In the genomic region with DNA sequence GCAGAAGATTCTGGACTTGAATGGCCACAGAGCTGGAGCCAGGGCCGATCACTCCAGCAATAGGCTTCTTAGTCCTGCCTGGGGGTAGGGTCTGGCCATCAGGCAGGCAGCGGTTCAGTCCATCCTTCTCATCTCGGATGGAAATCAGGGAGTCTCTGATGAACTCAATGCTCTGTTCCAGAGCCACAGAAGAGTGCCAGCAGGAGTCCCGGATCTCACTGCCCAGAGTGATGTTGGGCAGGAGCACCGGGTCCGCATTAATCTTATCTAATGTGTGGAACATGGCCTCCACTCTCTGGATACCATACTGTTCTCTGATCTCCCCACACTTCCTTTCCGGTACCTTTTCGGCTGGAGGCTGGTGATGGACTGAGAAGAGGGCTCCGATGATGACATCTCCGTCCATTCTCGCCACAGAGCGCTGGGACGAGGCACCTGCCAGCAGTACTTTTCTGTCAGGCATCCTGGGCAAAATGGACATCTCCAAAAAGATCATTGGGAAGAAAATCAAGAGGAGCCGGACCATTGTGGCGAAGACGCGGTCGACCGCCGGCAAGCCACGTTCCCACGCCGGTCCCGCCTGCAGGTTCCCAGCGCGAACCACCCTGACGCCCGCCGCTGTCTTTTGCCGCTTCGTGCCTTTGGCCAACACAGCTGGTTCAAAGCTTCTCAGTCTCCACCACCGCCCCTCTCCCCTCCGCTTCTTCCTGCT, we compare ENCODE assay signal across 10 mouse cellular contexts. TPM values are rescaled to one million over a fixed set of nuclear protein-coding genes. Genes with fewer than 3 reads are reported as not detected.
DNase-seq lines count a peak whose midpoint lies in the region; ATAC-seq lines count a peak whose summit lies in the region.
"Had no signal": no experiment of that assay in that cellular context is flagged by ENCODE, and none has a peak within 500 bp of the region (broad histone marks: within the 10 kb centered on the region; RNA-seq: fewer than 3 reads in every experiment).

No protein-coding gene starts in this region.

- peak overlapping the region; percentile 56 for H3K4me2 ChIP-seq in forebrain, embryonic 12.5 days
- H3K4me2 ChIP-seq in midbrain, embryonic 12.5 days (replicated peaks): peak overlapping the region; percentile 67
- H3K4me2 ChIP-seq: limb, embryonic 15.5 days had no signal

- H3K9me3 ChIP-seq in forebrain, embryonic 12.5 days: no peaks in the 10 kb centered on the region
- H3K9me3 ChIP-seq in midbrain, embryonic 12.5 days: no peaks in the 10 kb centered on the region
- H3K9me3 ChIP-seq: limb, embryonic 15.5 days had no signal

- peak overlapping the region; percentile 32 for H3K4me3 ChIP-seq in forebrain, embryonic 12.5 days (replicated peaks)
- H3K4me3 ChIP-seq in midbrain, embryonic 12.5 days: peak overlapping the region; percentile 40
- H3K4me3 ChIP-seq: limb, embryonic 15.5 days; megakaryocyte, embryonic 14.5 days had no signal

- 6% methylated on average over 33 of the region's 33 CpGs for WGBS in forebrain, embryonic 12.5 days
- WGBS in midbrain, embryonic 12.5 days: 12% methylated on average over 33 of the region's 33 CpGs

- 0 out of 2 replicates have a peak, but pooled peaks have one; percentile 42 for ATAC-seq in forebrain, embryonic 12.5 days (ENCODE audit: low FRiP score)
- 0 out of 2 replicates have a peak, but pooled peaks have one; percentile 41 for ATAC-seq in midbrain, embryonic 12.5 days (ENCODE audit: low FRiP score, low read depth)

- peak; percentile 23 for DNase-seq in right cerebral cortex, adult 18-20 months
- DNase-seq in right cerebral cortex, postnatal 36 days (ENCODE audit: low spot score in 2 of 2): no peak
- DNase-seq in gastrocnemius, postnatal 25 days: no peak
- no peak for DNase-seq in adipocyte (ENCODE audit: low spot score)
- DNase-seq in kidney, adult 9 months: no peak
- no peak for DNase-seq in gastrocnemius, postnatal 10 days

- H3K4me1 ChIP-seq in forebrain, embryonic 12.5 days: peaks cover 16% of the 10 kb centered on the region
- peaks cover 17% of the 10 kb centered on the region for H3K4me1 ChIP-seq in midbrain, embryonic 12.5 days
- H3K4me1 ChIP-seq: limb, embryonic 15.5 days had no signal

- H3K9ac ChIP-seq in forebrain, embryonic 12.5 days: no peak overlapping the region
- no peak overlapping the region for H3K9ac ChIP-seq in midbrain, embryonic 12.5 days (replicated peaks)
- H3K9ac ChIP-seq: limb, embryonic 15.5 days had no signal

- no peak overlapping the region for H3K27ac ChIP-seq in forebrain, embryonic 12.5 days
- H3K27ac ChIP-seq in midbrain, embryonic 12.5 days (replicated peaks): no peak overlapping the region
- H3K27ac ChIP-seq: limb, embryonic 15.5 days had no signal

- no peaks in the 10 kb centered on the region for H3K36me3 ChIP-seq in forebrain, embryonic 12.5 days (replicated peaks)
- H3K36me3 ChIP-seq in midbrain, embryonic 12.5 days: no peaks in the 10 kb centered on the region
- H3K36me3 ChIP-seq: limb, embryonic 15.5 days had no signal

- peaks cover 43% of the 10 kb centered on the region for H3K27me3 ChIP-seq in forebrain, embryonic 12.5 days
- H3K27me3 ChIP-seq in midbrain, embryonic 12.5 days: peaks cover 39% of the 10 kb centered on the region

RNA-seq across cellular contexts. Expression of gene Grm1, which starts 2.0 kb away (rescaled TPM):
- polyA plus RNA-seq in forebrain, embryonic 12.5 days (2016; fragmentation: Nextera tagmentation; extraction: Ambion mirVana): 2.4 TPM in 2 replicates
- polyA plus RNA-seq in midbrain, embryonic 12.5 days (2016; fragmentation: Nextera tagmentation; extraction: Ambion mirVana): 0.61 and 1.0 TPM in 2 replicates
- under 1 TPM in 1 of 2 experiments, not detected in 1; 0.11 TPM for total RNA-seq in gastrocnemius, postnatal 25 days (2021)
- total RNA-seq in gastrocnemius, postnatal 10 days (2021): under 1 TPM in 1 of 2 experiments, not detected in 1; 0.14 TPM
